Mouse (Mus musculus): ENCODE data around the gene Abcb8.

DNA sequence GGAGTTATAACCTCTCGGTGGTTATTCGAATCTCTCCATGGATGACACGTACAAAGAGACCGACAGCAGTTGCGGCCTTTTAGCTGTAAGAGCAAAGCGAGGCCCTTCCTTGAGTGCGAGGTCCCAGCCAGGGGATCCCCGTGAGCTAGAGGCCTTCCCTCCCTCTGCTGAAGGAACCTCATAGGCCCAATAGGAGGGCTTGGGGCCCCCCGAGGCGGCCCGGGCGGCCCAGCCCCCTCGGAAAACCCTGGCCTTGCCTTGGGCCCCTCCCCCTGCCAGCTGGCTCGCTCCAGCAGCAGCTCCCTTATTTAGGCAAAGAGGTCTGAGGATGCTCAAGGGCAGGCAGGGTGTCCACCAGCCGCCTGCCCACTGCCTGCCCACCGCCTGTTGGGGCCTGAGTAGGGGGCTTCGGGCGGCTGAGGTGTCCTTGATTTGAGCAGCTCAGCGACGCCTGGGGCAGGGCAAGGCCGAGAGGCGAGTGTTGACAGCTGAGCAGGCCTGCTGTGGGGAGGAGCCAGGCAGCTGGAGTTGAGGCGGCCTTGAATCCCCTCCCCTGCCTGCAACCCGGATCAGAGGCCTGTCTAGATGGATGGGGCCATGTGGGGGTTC is 41.1 kb upstream of the Abcb8 start:
- no peak for TF ChIP-seq POLR2A (IDR thresholded peaks at IDR 0.05; ENCODE audit: borderline replicate concordance, extremely low read depth, insufficient read depth, insufficient read length, poor library complexity, severe bottlenecking)
- TF ChIP-seq CTCF (IDR thresholded peaks at IDR 0.05; ENCODE audit: borderline replicate concordance, extremely low read depth, insufficient read depth, insufficient read length), result no peak
